Mouse (Mus musculus): ENCODE results near the gene Ehbp1l1. TPM values are rescaled to one million over a fixed set of nuclear protein-coding genes. Genes with fewer than 3 reads are reported as not detected.
A peak's percentile ranks its signal among the peaks of the same experiment; 100 is the strongest.

The Ehbp1l1 gene
- polyA plus RNA-seq, 1 experiment from 2014 or later: 28.9 TPM

- Histone ChIP-seq H3K27ac (no peak overlapping the region), H3K9me3 (no peaks in the 10 kb centered on the region), H3K4me1 (peaks cover 23% of the 10 kb centered on the region), H3K4me3 (no peak overlapping the region), H3K27me3 (no peaks in the 10 kb centered on the region), H3K4me2 (no peak overlapping the region), H3K36me3 (peaks cover 57% of the 10 kb centered on the region), H3K9ac (no peak overlapping the region)
- ATAC-seq (ENCODE audit: insufficient number of reproducible peaks, low FRiP score, low TSS enrichment, low read depth): no peak
- 95% methylated on average over 11 of the region's 11 CpGs for WGBS
Measured at GRCm38 (mm10) chr19:5685861-5686260, 40.3 kb downstream of the Ehbp1l1 start.

GRCm38 (mm10) chr19:5685431-5685830 lies 40.7 kb downstream of the Ehbp1l1 start:
- 94% methylated on average over 19 of the region's 19 CpGs for WGBS
- H3K9me3 ChIP-seq: no peaks in the 10 kb centered on the region
- H3K4me3 ChIP-seq: no peak overlapping the region
- peaks cover 61% of the 10 kb centered on the region for H3K36me3 ChIP-seq
- no peak overlapping the region for H3K27ac ChIP-seq
- H3K9ac ChIP-seq: no peak overlapping the region
- no peaks in the 10 kb centered on the region for H3K27me3 ChIP-seq
- peaks cover 19% of the 10 kb centered on the region for H3K4me1 ChIP-seq
- no peak for ATAC-seq (ENCODE audit: insufficient number of reproducible peaks, low FRiP score, low TSS enrichment, low read depth)
- no peak overlapping the region for H3K4me2 ChIP-seq

DNA sequence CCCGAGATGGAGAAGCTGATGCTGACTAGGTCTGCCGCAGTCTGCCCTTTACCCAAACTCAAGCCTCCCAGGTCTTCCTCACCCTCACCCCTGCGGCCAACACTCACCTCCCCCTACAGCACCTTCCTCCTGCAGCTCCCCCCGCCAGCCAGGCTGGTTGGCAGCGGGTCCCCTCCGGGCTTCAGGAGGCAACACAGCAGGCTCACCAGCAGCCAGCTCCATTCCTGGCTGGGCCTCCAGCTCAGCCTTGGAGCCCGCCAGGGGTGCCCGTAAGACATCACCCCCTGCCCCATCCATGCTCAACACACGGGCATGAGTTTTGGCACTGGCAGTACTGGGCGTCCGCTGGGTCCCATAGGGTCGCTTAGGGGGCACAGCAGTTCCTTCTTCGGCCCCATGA lies 41.1 kb downstream of the Ehbp1l1 start:
- H3K9me3 ChIP-seq: no peaks in the 10 kb centered on the region
- 90% methylated on average over 13 of the region's 13 CpGs for WGBS
- no peaks in the 10 kb centered on the region for H3K27me3 ChIP-seq
- H3K4me2 ChIP-seq: no peak overlapping the region
- H3K9ac ChIP-seq: no peak overlapping the region
- peaks cover 66% of the 10 kb centered on the region for H3K36me3 ChIP-seq
- peaks cover 15% of the 10 kb centered on the region for H3K4me1 ChIP-seq
- no peak overlapping the region for H3K4me3 ChIP-seq
- H3K27ac ChIP-seq: no peak overlapping the region
- ATAC-seq (ENCODE audit: insufficient number of reproducible peaks, low FRiP score, low TSS enrichment, low read depth): no peak

DNA sequence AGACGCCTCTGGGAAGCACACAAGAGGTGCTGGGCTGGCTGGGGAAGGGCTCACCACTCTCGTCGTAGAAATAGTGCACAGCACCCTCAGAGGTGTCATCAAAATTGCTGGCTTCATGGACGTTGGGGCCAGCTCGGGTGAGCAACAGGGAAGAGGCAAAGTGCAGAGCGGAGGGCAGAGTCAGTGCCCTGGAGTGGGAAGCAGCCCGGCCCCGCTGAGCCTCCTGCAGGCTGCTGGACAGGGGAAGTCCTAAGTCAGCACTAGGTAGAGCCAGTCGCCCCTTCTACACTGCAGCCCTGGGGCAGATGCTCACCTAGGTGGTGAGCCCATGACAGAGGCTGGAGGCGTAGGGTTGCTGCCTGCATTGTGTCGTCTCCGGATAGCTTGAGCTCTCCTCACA lies 41.9 kb downstream of the Ehbp1l1 start:
- H3K36me3 ChIP-seq: peaks cover 73% of the 10 kb centered on the region
- no peak overlapping the region for H3K4me3 ChIP-seq
- H3K4me2 ChIP-seq: no peak overlapping the region
- no peaks in the 10 kb centered on the region for H3K27me3 ChIP-seq
- WGBS: 91% methylated on average over 12 of the region's 12 CpGs
- H3K4me1 ChIP-seq: peaks cover 14% of the 10 kb centered on the region
- no peaks in the 10 kb centered on the region for H3K9me3 ChIP-seq
- H3K27ac ChIP-seq: no peak overlapping the region
- no peak overlapping the region for H3K9ac ChIP-seq
- ATAC-seq (ENCODE audit: insufficient number of reproducible peaks, low FRiP score, low TSS enrichment, low read depth): no peak

DNA sequence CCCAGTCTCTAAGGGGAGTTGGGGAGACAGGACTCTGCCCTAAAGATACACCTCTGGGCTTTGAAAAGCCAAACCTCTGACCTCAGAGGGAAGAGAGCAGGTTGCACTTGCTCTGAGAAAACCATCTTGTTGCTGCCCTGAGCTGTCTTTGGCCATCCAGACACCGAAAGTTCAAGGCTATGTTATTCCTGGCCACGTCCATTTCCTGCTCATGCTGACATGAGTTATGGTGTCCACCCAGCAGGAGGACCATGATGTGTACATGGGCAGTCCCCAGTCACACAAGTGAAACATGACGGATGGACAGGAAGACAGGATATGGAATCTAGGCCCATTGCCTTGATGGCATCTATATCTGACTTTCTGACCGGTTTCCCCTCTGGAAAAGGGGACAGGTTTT lies 45.7 kb downstream of the Ehbp1l1 start:
- 0 out of 2 replicates have a peak, but pooled peaks cover 2% of the 10 kb centered on the region for H3K4me1 ChIP-seq
- WGBS: 87% methylated on average over 4 of the region's 4 CpGs
- no peak overlapping the region for H3K4me3 ChIP-seq
- ATAC-seq (ENCODE audit: insufficient number of reproducible peaks, low FRiP score, low TSS enrichment, low read depth): no peak
- H3K9ac ChIP-seq: no peak overlapping the region
- H3K27ac ChIP-seq: no peak overlapping the region
- H3K27me3 ChIP-seq: no peaks in the 10 kb centered on the region
- H3K36me3 ChIP-seq: peaks cover 94% of the 10 kb centered on the region
- no peaks in the 10 kb centered on the region for H3K9me3 ChIP-seq
- H3K4me2 ChIP-seq: no peak overlapping the region

DNA sequence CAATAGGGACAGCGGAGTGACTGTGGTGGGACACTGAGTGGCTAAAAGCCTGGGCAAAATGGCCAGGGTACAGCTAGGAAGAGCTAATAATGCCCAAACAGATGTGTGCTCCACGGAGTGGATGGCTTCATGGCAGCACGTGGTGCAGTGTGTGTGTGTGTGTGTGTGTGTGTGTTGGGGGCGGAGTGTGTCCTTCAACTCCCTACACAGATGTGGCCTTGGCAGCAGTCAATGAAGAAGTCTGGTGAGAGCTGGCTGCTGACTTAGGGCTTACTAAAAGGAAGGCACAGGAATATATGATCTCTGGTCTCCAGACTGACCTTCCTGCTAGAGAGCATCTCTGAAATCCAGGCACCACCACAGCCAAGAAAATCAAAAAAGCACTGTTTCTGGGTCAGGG lies 57.7 kb downstream of the Ehbp1l1 start:
- peaks cover 11% of the 10 kb centered on the region for H3K4me1 ChIP-seq
- no peak for ATAC-seq (ENCODE audit: insufficient number of reproducible peaks, low FRiP score, low TSS enrichment, low read depth)
- peaks cover 87% of the 10 kb centered on the region for H3K36me3 ChIP-seq
- no peaks in the 10 kb centered on the region for H3K9me3 ChIP-seq
- no peak overlapping the region for H3K27ac ChIP-seq
- WGBS: 87% methylated on average over 4 of the region's 4 CpGs
- no peaks in the 10 kb centered on the region for H3K27me3 ChIP-seq
- no peak overlapping the region for H3K9ac ChIP-seq
- no peak overlapping the region for H3K4me3 ChIP-seq
- no peak overlapping the region for H3K4me2 ChIP-seq

DNA sequence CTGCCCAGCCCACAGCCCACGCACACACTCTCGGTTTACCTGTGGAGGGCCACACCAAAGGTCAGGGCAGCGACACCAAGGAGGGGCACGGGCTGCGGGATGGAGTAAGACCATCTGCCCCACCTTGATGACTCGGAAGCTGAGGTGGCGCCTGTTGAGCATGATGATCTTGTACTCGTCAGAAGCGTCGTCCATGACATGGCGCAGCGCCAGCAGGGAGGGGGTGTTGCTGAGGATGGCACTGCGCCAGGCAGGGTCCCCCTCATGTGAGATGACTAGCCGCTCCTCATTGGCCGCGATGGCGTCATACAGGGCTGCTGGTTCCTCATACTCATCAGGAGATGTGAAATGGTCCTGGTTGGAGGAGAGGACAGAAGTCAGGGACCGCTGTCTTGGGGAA lies 59.7 kb downstream of the Ehbp1l1 start:
- 93% methylated on average over 18 of the region's 18 CpGs for WGBS
- no peak overlapping the region for H3K4me3 ChIP-seq
- ATAC-seq (ENCODE audit: insufficient number of reproducible peaks, low FRiP score, low TSS enrichment, low read depth): no peak
- no peak overlapping the region for H3K9ac ChIP-seq
- peaks cover 67% of the 10 kb centered on the region for H3K36me3 ChIP-seq
- H3K27me3 ChIP-seq: no peaks in the 10 kb centered on the region
- peaks cover 27% of the 10 kb centered on the region for H3K4me1 ChIP-seq
- no peak overlapping the region for H3K4me2 ChIP-seq
- no peak overlapping the region for H3K27ac ChIP-seq
- no peaks in the 10 kb centered on the region for H3K9me3 ChIP-seq

DNA sequence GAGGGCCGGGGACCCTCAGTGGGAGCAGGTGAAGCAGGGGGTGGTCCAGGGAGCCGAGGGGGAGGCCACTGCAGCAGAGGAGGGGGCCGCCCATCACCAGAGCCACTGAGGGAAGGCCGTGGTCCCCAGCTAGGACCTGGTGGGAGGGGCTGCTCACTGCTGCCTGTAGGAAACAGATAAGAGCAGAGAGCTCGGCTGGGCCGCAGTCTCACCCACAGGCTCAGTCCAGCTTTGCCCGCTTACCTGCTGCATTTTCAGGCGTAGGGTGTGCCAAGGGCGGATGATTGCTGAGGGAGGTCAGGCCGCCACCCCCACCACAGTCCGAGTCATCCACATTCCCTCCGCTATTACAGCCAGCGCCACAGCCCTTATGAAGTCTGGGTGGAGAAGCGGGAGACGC lies 60.7 kb downstream of the Ehbp1l1 start:
- no peak overlapping the region for H3K9ac ChIP-seq
- H3K36me3 ChIP-seq: peaks cover 59% of the 10 kb centered on the region
- H3K4me3 ChIP-seq: no peak overlapping the region
- H3K4me2 ChIP-seq: no peak overlapping the region
- 91% methylated on average over 15 of the region's 15 CpGs for WGBS
- H3K27ac ChIP-seq: no peak overlapping the region
- no peak for ATAC-seq (ENCODE audit: insufficient number of reproducible peaks, low FRiP score, low TSS enrichment, low read depth)
- H3K27me3 ChIP-seq: no peaks in the 10 kb centered on the region
- H3K9me3 ChIP-seq: no peaks in the 10 kb centered on the region
- H3K4me1 ChIP-seq: peaks cover 36% of the 10 kb centered on the region

- H3K36me3 ChIP-seq: peaks cover 59% of the 10 kb centered on the region
- no peak overlapping the region for H3K4me2 ChIP-seq
- H3K4me1 ChIP-seq: peaks cover 41% of the 10 kb centered on the region
- 92% methylated on average over 10 of the region's 10 CpGs for WGBS
- H3K9ac ChIP-seq: no peak overlapping the region
- no peak for ATAC-seq (ENCODE audit: insufficient number of reproducible peaks, low FRiP score, low TSS enrichment, low read depth)
- no peaks in the 10 kb centered on the region for H3K9me3 ChIP-seq
- no peak overlapping the region for H3K27ac ChIP-seq
- no peaks in the 10 kb centered on the region for H3K27me3 ChIP-seq
- H3K4me3 ChIP-seq: no peak overlapping the region
Measured at GRCm38 (mm10) chr19:5664669-5665257, 61.4 kb downstream of the Ehbp1l1 start.

DNA sequence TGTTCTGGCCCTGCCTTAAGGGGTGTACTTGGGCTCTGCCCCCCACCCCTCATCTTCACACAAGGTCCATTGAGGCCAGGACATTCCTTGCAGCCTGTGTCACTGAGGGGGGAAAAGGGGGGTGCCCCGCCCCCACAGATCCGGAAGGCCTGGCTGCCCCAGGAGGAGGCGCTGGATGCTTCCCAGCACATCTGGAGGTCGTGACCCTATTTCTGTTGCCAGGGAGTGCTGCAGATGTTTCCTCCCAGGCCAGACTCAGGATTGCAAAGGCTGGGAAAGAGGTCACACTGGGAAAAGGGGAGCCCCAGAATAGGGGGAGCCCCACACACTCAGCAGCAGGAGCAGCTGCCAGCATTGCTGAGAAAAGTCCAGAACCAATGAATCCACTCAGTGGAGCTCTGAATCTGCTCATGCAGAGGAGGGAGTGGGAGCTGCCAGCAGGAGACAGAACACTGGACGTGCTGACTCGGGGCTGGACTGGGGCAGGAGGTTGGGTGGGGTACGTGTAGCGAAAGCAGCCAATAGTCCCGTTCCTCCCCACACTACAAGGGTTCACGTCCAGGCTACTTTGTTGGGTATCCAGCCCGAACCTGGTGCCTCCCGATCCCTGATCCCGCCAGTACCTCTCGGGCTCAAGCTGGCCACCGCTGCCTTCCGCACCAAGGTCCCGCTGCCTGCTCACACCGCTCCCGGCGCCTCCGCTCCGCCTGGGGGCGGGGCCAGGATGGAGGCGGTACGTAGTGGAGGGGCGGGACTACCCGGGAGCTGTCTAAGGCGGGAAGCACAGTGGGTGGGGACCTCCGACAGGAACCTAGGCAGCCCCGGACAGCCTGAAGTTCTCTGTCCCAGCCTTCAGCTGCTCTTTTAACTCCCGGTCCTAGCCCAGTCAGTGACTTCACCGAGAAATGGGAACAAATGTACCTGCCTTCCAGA lies 62.9 kb downstream of the Ehbp1l1 start, which contains the start of gene Sipa1:
Gene Sipa1, minus strand, starts transcription at position 727 of the 933 bp plus-strand sequence.
- peaks cover 41% of the 10 kb centered on the region for H3K4me1 ChIP-seq
- peak; percentile 88 for ATAC-seq (ENCODE audit: insufficient number of reproducible peaks, low FRiP score, low TSS enrichment, low read depth)

DNA sequence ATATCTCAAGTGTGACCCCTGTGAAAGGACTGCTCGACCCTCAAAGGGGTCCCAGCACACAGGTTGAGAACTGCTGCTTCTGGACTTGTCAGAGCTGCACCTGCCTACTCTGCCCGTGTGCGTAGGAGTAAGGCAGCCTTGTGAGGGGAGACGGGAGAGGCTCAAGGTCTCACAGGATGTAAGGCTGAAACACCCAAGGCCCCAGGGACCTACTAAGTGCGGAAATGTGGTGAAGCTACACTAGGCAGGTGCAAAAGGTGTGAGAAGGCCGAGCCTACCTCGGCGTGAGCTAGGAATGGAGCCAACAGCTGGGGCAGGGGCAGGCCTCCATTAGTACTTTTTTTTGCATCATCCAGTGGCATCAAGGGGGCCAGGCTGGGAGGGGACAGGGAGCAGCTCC lies 63.8 kb downstream of the Ehbp1l1 start:
- Histone ChIP-seq H3K27me3 (no peaks in the 10 kb centered on the region), H3K27ac (peak overlapping the region; percentile 94), H3K4me3 (peak overlapping the region; percentile 61), H3K9me3 (no peaks in the 10 kb centered on the region), H3K9ac (no peak overlapping the region; the same call in 1 of the 2 replicates), H3K36me3 (peaks cover 52% of the 10 kb centered on the region), H3K4me1 (peaks cover 41% of the 10 kb centered on the region), H3K4me2 (peak overlapping the region; percentile 63)
- WGBS: 59% methylated on average over 8 of the region's 8 CpGs
- no peak for ATAC-seq (ENCODE audit: insufficient number of reproducible peaks, low FRiP score, low TSS enrichment, low read depth)

More for the DNA sequence above, 62.9 kb downstream of the Ehbp1l1 start, which contains the start of gene Sipa1:
- H3K4me3 ChIP-seq: peak within 1 kb of the TSS; percentile 61
- H3K9me3 ChIP-seq: no peaks in the 10 kb centered on the region
- peak within 1 kb of the TSS; percentile 94 for H3K27ac ChIP-seq
- peaks cover 57% of the 10 kb centered on the region for H3K36me3 ChIP-seq
- WGBS: 1% methylated on average over 32 of the region's 32 CpGs
- H3K4me2 ChIP-seq: peak within 1 kb of the TSS; percentile 63
- H3K9ac ChIP-seq: peak within 1 kb of the TSS; percentile 49
- no peaks in the 10 kb centered on the region for H3K27me3 ChIP-seq
